Mouse (Mus musculus): ENCODE measurements around the gene U90926.

The U90926 gene

GRCm38 (mm10) chr5:92218915-92219793 lies 3.9 kb upstream of the U90926 start:
- DNase-seq (ENCODE audit: low spot score) = no peak

GRCm38 (mm10) chr5:92212231-92212630 lies 3.0 kb downstream of the U90926 start:
- DNase-seq (ENCODE audit: low spot score) = no peak

- no peak for DNase-seq (ENCODE audit: low spot score)
These were observed 5.0 kb downstream of the U90926 start for GRCm38 (mm10) chr5:92210205-92210604.

- DNase-seq (ENCODE audit: low spot score) = no peak
These were observed 9.1 kb downstream of the U90926 start for GRCm38 (mm10) chr5:92206121-92206520.

GRCm38 (mm10) chr5:92205706-92206105 lies 9.5 kb downstream of the U90926 start:
- no peak for DNase-seq (ENCODE audit: low spot score)

GRCm38 (mm10) chr5:92205184-92205583 lies 10.0 kb downstream of the U90926 start:
- DNase-seq (ENCODE audit: low spot score) = no peak

GRCm38 (mm10) chr5:92204162-92205036 lies 10.8 kb downstream of the U90926 start:
- no peak for DNase-seq (ENCODE audit: low spot score)

GRCm38 (mm10) chr5:92198266-92198665 lies 16.9 kb downstream of the U90926 start:
- DNase-seq (ENCODE audit: low spot score) = no peak

GRCm38 (mm10) chr5:92196895-92197811 lies 18.1 kb downstream of the U90926 start:
- no peak for DNase-seq (ENCODE audit: low spot score)

GRCm38 (mm10) chr5:92195716-92196115 lies 19.5 kb downstream of the U90926 start:
- peak; percentile 25 for DNase-seq (ENCODE audit: low spot score)

GRCm38 (mm10) chr5:92188881-92189483 lies 26.2 kb downstream of the U90926 start:
- DNase-seq (ENCODE audit: low spot score) = no peak

- DNase-seq (ENCODE audit: low spot score) = no peak
These were observed 32.0 kb downstream of the U90926 start for GRCm38 (mm10) chr5:92183071-92183830.

GRCm38 (mm10) chr5:92165976-92166375 lies 49.2 kb downstream of the U90926 start:
- no peak for DNase-seq (ENCODE audit: low spot score)

Data from layer of hippocampus, adult 11-12 months (tissue).